Mouse (Mus musculus): Measurements from ENCODE around the gene Mbnl2.

Mbnl2 gene

DNA sequence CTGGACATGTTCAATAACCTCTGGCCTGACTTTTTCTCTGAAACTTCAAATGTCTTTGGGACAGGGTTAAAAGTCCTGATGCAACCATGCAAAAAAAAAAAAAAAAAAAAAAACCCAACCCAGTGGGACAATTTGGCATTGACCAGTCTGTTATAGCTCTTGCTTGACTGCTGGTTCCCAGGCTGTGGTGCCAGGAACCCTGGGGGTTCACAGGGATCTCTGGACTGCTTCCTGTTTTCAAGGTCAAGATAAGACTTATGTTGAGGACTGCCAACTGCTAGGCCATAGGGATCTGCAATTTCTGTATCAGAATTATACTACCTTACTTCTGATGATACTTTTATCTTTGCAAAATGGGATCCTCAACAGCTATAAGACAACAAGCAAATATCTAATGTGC is 9.6 kb upstream of the Mbnl2 start:
- ChIA-PET CTCF (interaction anchor here in 3 of 4 experiments (0.6 to 2.4 kb wide), 4 partner anchors 10 to 132 kb away, joined by 3 to 6 read pairs (median 4); partner anchors contain the start of gene Mbnl2 (in 2 of the 3)), POLR2A (interaction anchor here in 1 of 4 experiments (0.9 to 1.1 kb wide), 2 partner anchors 13 to 145 kb away, joined by 3 read pairs; no protein-coding TSS in a partner anchor)

DNA sequence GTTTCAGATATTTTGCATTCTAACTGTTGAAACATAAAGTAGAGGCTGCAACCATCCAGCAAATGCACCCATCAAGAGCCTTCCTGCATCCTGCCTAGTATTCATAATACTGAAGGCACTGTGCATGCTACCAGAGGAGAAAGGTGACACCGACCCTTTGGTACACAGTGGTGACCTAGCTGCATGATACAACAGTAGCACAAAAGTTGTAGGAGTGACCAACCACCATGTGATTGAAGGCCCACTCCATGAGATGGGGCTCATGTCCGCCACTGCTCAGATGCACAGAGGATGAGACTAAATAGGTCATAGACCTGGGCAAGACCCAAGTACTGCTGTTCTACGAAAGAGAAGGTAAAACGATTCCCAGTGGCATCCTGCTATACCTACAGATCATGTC is 8.3 kb upstream of the Mbnl2 start:
- CTCF ChIA-PET: interaction anchor here in 1 of 4 experiments (2.4 kb wide), 1 partner anchor 131 kb away, joined by 6 read pairs; no protein-coding TSS in a partner anchor

DNA sequence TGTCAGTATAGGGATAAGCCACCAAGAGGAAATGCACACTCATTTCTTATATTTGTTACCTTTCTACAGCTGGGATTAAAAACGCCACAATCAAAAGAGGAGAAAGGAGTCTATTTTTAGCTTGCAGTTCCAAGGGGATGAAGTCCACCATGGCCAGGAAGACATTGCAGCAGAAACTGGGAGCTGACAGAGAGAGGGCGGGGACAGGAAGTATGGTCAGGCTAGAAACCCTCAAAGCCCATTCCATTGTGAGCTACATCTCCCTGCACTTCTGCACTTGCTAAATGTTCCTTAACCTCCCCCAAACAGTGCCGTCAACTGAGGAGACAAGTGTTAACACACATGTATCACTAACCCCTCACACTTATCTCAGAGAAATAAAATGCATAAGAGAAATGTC is 5.4 kb upstream of the Mbnl2 start:
- ChIA-PET POLR2A (no interaction called here), CTCF (interaction anchor here in 1 of 4 experiments (0.7 kb wide), 1 partner anchor 160 kb away, joined by 3 read pairs; no protein-coding TSS in a partner anchor)

More for the DNA sequence above, 8.3 kb upstream of the Mbnl2 start:
- POLR2A ChIA-PET: interaction anchor here in 1 of 4 experiments (0.8 to 0.9 kb wide), 2 partner anchors 8 to 78 kb away, joined by 3 to 6 read pairs; partner anchors contain the start of gene Mbnl2

DNA sequence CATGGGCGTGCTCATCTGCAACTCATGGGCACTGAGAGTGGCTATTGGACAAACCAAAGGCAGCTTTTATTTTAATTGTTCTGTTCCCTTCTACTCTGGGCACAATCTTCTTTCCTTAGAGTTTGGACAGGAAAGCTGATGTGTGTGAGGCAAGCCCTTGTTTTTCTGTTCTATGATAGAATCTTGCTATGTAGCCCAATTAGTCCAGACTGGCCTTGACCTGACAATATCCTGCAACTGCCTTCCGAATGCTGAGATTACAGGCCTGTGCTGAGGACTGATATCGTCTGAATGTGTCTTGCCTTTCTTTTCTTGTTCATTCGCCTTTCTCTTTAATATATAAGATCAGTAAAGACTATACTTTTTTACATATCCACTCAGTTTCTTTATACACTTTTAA is 4.8 kb upstream of the Mbnl2 start:
- ChIA-PET POLR2A (no interaction called here), CTCF (no interaction called here)

DNA sequence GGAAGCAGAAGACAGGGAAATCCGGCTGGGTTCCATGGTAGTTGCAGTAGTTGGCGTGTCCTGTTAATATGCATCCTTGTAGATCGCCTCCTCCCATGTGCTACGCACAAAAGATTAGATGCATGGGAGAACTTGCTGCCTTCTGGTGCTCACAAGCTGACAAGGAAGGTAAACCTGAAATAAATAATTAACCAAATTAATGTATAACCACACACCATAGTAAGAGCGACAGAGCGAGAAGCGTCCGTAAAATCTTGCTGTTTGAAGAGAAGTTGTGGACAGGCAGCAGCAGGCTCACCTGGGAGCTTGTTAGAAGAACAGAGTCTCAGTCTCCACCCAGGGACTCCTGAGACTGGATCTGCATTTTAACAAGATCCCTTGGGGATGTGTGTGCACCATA is 4.4 kb upstream of the Mbnl2 start:
- ChIA-PET POLR2A (no interaction called here), CTCF (no interaction called here)

DNA sequence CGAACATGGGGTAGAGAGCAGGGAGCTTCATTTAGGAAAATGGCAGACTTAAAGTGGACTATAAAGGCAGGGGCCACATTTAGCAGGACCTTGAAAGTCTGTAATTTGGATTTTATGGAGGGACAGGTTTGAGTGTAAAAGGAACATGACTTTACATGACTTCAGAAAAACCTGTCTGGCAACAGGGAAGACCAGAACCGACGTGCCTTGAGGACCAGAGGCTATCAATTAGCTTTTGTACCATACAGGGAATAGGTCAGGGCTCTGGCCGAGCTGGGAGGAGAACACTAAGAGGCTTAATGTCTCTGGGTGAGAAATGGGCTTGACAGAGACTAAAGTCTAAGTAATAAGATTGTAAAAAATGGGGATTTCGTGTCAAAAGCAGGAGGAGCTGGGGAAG is 1.7 kb upstream of the Mbnl2 start:
- POLR2A ChIA-PET: interaction anchor here in 3 of 4 experiments (0.8 to 2.9 kb wide), 6 partner anchors 11 to 204 kb away, joined by 3 to 18 read pairs (median 4); partner anchors contain the start of gene Rap2a (in 1 of the 3)
- CTCF ChIA-PET: no interaction called here

- ChIA-PET POLR2A (interaction anchor here in 3 of 4 experiments (0.6 to 6.1 kb wide), 40 partner anchors 10 to 1267 kb away, joined by 3 to 55 read pairs (median 6); no protein-coding TSS in a partner anchor), CTCF (interaction anchor here in 2 of 4 experiments (0.6 to 1.5 kb wide), 3 partner anchors 12 to 30 kb away, joined by 3 to 5 read pairs (median 3); no protein-coding TSS in a partner anchor)
These were observed 723 bp upstream of the Mbnl2 start for GRCm38 (mm10) chr14:120274746-120275145.

GRCm38 (mm10) chr14:120276343-120277080 is 1.0 kb downstream of the Mbnl2 start:
- POLR2A ChIA-PET: interaction anchor here (0.5 to 6.1 kb wide), 33 partner anchors 10 to 1343 kb away, joined by 3 to 55 read pairs (median 5); no protein-coding TSS in a partner anchor
- CTCF ChIA-PET: interaction anchor here in 2 of 4 experiments (0.9 to 1.0 kb wide), 2 partner anchors 12 to 122 kb away, joined by 3 to 4 read pairs; no protein-coding TSS in a partner anchor

DNA sequence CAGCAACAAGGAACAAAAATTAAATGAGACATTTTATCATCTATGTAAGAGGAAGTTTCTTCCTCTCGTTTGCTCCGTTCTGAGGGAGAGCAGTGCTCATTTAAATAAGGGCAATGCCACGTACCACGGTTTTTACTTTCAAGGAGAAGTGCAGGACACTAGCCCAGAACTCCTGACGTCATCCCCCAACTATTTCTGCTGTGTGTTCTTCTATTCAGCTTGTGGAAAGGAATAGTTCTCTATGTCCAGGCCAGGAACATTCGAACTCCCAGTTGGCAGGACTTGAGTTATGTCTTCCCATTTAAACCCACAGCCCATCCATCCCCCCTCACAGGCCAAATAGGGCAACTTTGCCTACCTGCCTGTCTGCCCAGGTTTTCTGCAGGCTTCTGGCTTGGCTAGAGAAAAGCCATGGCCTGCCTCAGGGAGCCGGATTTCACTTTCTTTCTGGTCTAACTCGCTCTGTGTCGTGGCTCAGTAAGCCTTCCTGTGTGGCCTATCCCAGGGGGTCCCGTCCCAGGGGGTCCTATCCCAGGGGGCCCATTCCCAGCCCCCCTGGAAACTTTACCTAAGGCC is 1.7 kb downstream of the Mbnl2 start:
- POLR2A ChIA-PET: interaction anchor here in 3 of 4 experiments (0.6 to 6.1 kb wide), 11 partner anchors 9 to 1344 kb away, joined by 3 to 55 read pairs (median 12); no protein-coding TSS in a partner anchor
- CTCF ChIA-PET: interaction anchor here in 2 of 4 experiments (0.6 to 0.7 kb wide), 2 partner anchors 120 to 598 kb away, joined by 3 read pairs; no protein-coding TSS in a partner anchor

DNA sequence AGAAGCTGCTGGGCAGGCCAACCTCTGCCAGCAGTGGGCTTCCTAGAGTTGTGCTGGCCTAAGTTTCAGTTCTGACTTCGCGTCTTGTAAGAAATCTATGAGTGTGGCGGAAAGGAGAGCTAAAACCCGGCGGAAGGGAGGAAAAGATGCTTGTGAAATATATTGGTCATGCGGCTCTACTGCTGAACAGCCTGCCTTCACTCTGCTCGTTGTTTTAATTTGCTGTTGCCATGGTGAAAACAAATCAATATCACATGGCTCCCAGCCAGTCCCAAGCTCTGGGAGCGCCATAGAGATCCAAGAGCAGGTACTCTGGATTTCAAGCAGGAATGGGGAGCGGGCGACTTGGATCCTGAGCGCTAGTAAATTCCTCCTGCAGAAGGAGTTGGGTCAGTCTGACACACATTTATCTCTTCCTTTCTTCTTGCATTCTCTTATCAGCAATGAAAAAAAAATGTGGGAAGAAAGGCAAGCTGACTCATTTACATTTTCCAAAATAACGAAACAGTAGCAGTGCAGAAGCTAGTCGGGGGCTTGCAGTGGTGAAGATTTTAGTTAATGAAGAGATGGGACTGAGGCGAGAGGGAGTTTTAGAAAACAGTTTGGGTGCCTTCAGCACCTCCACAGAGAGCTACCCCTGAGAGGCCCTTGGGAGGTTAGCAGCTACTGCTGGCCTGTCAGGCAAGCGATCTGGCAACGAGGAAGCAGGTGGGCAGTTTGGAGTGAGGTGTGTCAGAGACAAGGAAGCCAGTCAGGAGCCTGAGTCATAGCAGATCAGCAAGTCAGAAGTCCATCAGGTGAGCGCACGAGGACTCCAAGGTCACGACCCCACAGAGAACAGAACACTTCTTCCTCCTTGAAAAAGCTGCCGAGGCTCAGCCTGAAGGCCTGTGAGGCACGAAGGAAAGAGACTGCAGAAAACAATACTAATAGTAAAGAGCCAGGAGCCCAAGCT is 3.1 kb downstream of the Mbnl2 start:
- ChIA-PET POLR2A (interaction anchor here (0.6 to 6.1 kb wide), 67 partner anchors 8 to 1690 kb away, joined by 3 to 55 read pairs (median 5); no protein-coding TSS in a partner anchor), CTCF (interaction anchor here in 1 of 4 experiments (0.7 kb wide), 1 partner anchor 75 kb away, joined by 3 read pairs; no protein-coding TSS in a partner anchor)

DNA sequence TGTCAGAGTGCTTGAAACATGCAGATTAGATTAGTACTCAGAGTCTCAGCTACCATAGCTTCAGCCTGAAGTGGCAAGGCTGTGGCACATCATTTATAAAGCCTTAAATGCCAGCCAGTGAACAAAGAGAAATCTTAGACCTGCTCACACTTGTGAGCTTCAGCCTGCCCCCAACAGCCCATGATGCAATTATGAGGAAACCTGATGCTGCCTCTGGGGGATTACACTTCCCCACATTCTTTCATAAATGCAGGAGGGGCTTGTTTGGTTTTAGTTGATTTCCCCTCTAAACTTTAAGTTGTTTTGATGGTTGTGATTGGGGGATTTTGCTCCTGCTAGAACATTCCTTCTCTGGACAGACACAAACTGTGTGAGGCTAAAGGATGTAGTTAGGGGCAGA is 4.7 kb downstream of the Mbnl2 start:
- CTCF ChIA-PET: no interaction called here
- POLR2A ChIA-PET: interaction anchor here in 2 of 4 experiments (0.6 to 6.1 kb wide), 19 partner anchors 9 to 397 kb away, joined by 3 to 55 read pairs (median 6); no protein-coding TSS in a partner anchor

DNA sequence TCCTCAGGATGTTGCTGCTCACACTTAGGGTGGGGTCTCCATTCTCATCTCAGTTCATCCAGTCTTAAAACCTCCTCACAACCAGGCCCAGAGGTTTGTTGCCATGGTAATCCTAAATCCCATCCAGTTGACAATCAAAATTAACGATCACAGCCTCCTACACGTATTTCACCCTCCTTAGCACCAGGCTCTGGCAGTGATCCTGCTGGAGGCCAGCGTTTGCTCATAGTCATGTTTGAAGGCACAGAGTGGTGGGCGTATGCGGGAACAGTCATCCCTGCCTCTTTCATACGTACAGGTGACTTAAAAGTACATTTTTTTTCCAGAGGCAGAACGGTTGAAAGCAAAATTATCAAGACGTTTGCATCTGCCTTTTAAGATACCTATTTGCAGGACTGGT is 8.3 kb downstream of the Mbnl2 start:
- ChIA-PET POLR2A (interaction anchor here in 2 of 4 experiments (0.8 to 1.4 kb wide), 4 partner anchors 8 to 196 kb away, joined by 3 to 7 read pairs (median 4); no protein-coding TSS in a partner anchor), CTCF (no interaction called here)

DNA sequence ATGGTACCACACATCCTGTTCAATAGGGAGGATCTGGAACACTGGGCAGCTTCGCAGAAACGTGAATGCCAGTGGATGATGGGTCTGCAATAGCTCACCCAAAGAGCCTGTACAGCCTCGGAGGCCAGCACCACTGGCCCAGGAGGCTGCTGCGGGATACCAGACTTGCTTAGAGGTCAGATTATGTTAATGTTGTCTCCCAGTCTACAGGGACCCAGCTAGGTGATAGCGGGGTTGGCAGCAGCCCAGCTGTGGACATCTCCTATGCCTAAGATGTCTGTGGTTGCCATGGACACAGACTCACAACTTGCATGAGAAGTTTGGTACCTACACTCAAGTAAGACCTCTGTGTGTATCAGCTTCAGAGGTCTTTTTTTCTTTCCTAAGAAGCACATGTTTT is 9.0 kb downstream of the Mbnl2 start:
- ChIA-PET CTCF (no interaction called here), POLR2A (interaction anchor here in 2 of 4 experiments (0.8 to 5.2 kb wide), 7 partner anchors 9 to 195 kb away, joined by 3 to 36 read pairs (median 6); partner anchors contain the start of gene Mbnl2 (in 2 of the 2))

- POLR2A ChIA-PET: interaction anchor here in 3 of 4 experiments (0.6 to 5.2 kb wide), 23 partner anchors 9 to 190 kb away, joined by 3 to 36 read pairs (median 7); partner anchors contain the start of genes Mbnl2 (in 3 of the 3) and Rap2a (in 1 of the 3)
- CTCF ChIA-PET: interaction anchor here in 1 of 4 experiments (0.5 kb wide), 1 partner anchor 506 kb away, joined by 5 read pairs; no protein-coding TSS in a partner anchor
These were observed 11.9 kb downstream of the Mbnl2 start for GRCm38 (mm10) chr14:120287121-120287986.

GRCm38 (mm10) chr14:120287987-120288275 is 12.5 kb downstream of the Mbnl2 start:
- POLR2A ChIA-PET: interaction anchor here in 3 of 4 experiments (0.8 to 5.2 kb wide), 14 partner anchors 8 to 22 kb away, joined by 3 to 36 read pairs (median 10); partner anchors contain the start of gene Mbnl2 (in 3 of the 3)

DNA sequence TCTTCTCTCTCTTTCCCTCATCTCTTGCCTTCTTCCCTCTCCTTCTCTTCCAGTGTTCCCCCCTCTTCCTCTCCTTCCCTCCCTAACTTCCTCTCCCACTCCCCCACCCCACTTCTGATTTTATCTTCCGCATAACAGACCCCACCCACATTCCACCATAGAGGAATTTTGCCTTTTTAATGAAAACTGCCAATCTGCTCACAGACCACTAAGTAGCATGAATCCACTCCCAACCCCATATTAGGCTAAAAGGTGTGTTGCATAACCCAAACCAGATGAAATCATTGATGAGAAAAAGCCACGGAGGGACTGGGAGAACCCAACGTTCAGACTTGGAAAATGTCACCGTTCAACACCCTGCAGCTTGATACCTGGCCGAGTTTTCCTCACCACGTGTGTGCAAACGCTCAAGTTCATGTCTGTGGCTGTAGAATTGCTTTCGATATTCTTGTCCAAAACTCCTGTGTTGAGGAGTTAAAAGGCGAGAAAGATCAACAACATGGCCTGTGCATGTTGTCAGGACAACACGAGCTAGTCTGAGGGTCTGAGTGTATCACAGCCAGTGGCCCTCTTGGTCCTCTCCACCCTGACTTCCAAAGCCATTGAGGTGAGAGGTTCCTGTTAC is 13.0 kb downstream of the Mbnl2 start:
- ChIA-PET CTCF (no interaction called here), POLR2A (interaction anchor here (0.5 to 5.2 kb wide), 11 partner anchors 8 to 374 kb away, joined by 3 to 36 read pairs (median 6); partner anchors contain the start of gene Mbnl2 (in 3 of the 4))

More at GRCm38 (mm10) chr14:120287987-120288275, 12.5 kb downstream of the Mbnl2 start:
- CTCF ChIA-PET: no interaction called here
